In genomic region chr13:107461048-107461912, GRCm38 (mm10) we compare ENCODE assay signal across 8 mouse cellular contexts.
DNase-seq lines count a peak whose midpoint lies in the region; TF ChIP-seq lines count a peak whose summit lies in the region.

No protein-coding gene starts in this region.

- H3K27ac ChIP-seq in gastrocnemius, adult 2 months: no peak overlapping the region

- intact Hi-C loops in gastrocnemius, adult 2 months (cut with DNase I): loop anchor here (5.0 kb wide), 2 partner anchors 581 to 696 kb away; partner anchors contain the start of genes Ercc8, Ndufaf2 and Smim15

- TF ChIP-seq CTCF in gastrocnemius, adult 2 months (IDR thresholded peaks at IDR 0.05): peak; percentile 71

- peak; percentile 61 for DNase-seq in ZHBTc4 (ENCODE audit: low read depth, low spot score)
- DNase-seq in cerebellum, postnatal 14 days: peak; percentile 79 to 81
- peak; percentile 37 for DNase-seq in gastrocnemius, adult 2 months
- peak; percentile 61 for DNase-seq in induced T-regulatory cell, adult 2 months (ENCODE audit: low read depth)
- peak; percentile 63 to 71 for DNase-seq in left cerebral cortex, adult 18-20 months (ENCODE audit: low spot score in 2 of 2)
- peak; percentile 46 to 73 for DNase-seq in lung, postnatal 4 days
- DNase-seq in right cerebral cortex, postnatal 14 days: peak; percentile 54
- DNase-seq in spleen, adult 18-20 months: no peak

- peak overlapping the region; percentile 37; the same call in 1 of the 2 replicates for H3K4me3 ChIP-seq in gastrocnemius, adult 2 months

Comparison
In these comparisons a context has a peak if more than half of its experiments do, and no peak if none do; other contexts are left out.
1. DNase-seq: peak in ZHBTc4 (single experiment), cerebellum, postnatal 14 days (2 of 2), gastrocnemius, adult 2 months (single experiment), induced T-regulatory cell, adult 2 months (single experiment), left cerebral cortex, adult 18-20 months (2 of 2), lung, postnatal 4 days (2 of 2) and right cerebral cortex, postnatal 14 days (single experiment); none in spleen, adult 18-20 months (0 of 2).